Mouse (Mus musculus): ENCODE measurements around the gene Msantd3.

DNA sequence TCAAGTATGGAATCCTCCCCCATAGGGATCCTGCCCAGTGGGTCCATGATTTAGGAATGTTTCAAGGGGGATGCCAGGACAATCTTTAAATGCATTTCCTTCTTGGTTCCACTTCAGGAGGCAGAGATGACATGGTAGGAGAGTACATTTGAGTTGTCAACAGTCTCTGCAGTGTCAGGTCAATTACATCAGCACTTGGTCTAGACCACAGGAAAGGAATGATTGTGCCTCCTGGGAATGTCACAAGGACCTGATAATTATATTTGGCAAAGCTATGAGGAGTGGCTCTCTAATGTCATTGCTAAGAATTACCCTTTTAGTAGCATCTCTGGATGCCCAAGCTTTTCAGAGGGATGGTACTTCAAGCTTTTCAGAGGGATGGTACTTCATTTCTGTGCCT, 25.2 kb downstream of the Msantd3 start:
- TF ChIP-seq CTCF (IDR thresholded peaks at IDR 0.05; ENCODE audit: control insufficient read depth, insufficient read depth, insufficient read length) (no peak), MAX (IDR thresholded peaks at IDR 0.05) (no peak), FOSL1 (IDR thresholded peaks at IDR 0.05; ENCODE audit: insufficient read depth, low read length, poor library complexity, severe bottlenecking) (no peak), USF1 (IDR thresholded peaks at IDR 0.05; ENCODE audit: low read depth) (no peak), CEBPB (IDR thresholded peaks at IDR 0.05; ENCODE audit: low read depth) (no peak), MYOD1 (IDR thresholded peaks at IDR 0.05; ENCODE audit: control insufficient read depth, insufficient read length, low read depth) (no peak)
